Mouse (Mus musculus) stomach, embryonic 15.5 days (tissue): ENCODE results near the gene Rrnad1. TPM values are rescaled to one million over a fixed set of nuclear protein-coding genes. Genes with fewer than 3 reads are reported as not detected.
A peak's percentile ranks its signal among the peaks of the same experiment; 100 is the strongest.

Source experiments
- ATAC-seq: fragments of 200-750 bp; cut with Nextera tagmentation; 2 replicates; pipeline ENCODE4 v1.8.0; 2017; ENCODE audit warnings: low read depth, moderate number of reproducible peaks, moderate TSS enrichment; ENCODE audit not compliant: insufficient read depth, low FRiP score
- H3K27ac ChIP-seq: fragments of 300-500 bp; sonication (generic); 2 replicates; pipeline ENCODE4 v1.5.1; 2015; ENCODE audit warnings: mild to moderate bottlenecking, inconsistent platforms
- H3K27me3 ChIP-seq: fragments of 300-500 bp; sonication (generic); replicated peaks from 2 replicates; pipeline ENCODE4 v1.6.1; 2015; ENCODE audit warnings: inconsistent platforms
- H3K36me3 ChIP-seq: fragments of 300-500 bp; sonication (generic); 2 replicates; pipeline ENCODE4 v1.6.1; 2015; ENCODE audit warnings: inconsistent platforms
- H3K4me1 ChIP-seq: fragments of 300-500 bp; sonication (generic); 2 replicates; pipeline ENCODE4 v1.6.1; 2015; ENCODE audit warnings: inconsistent platforms
- H3K4me2 ChIP-seq: fragments of 300-500 bp; sonication (generic); 2 replicates; pipeline ENCODE4 v1.6.1; 2015; ENCODE audit warnings: mild to moderate bottlenecking, inconsistent platforms
- H3K4me3 ChIP-seq: fragments of 300-500 bp; sonication (generic); replicated peaks from 2 replicates; pipeline ENCODE4 v1.5.1; 2015; ENCODE audit warnings: inconsistent platforms
- H3K9ac ChIP-seq: fragments of 300-500 bp; sonication (generic); 2 replicates; pipeline ENCODE4 v1.6.1; 2015; ENCODE audit warnings: inconsistent platforms
- H3K9me3 ChIP-seq: fragments of 300-500 bp; sonication (generic); 2 replicates; pipeline ENCODE4 v1.6.1; 2016; ENCODE audit warnings: inconsistent platforms
- WGBS: fragments of 180-500 bp; shearing (Covaris S2); methylation state at CpG from one replicate; pipeline ENCODE4 v1.1.7; 2015; 5-methylcytosine and 5-hydroxymethylcytosine counted together
- polyA plus RNA-seq: library from polyadenylated mRNA; unstranded; fragments of >200 nt; fragmentation: Nextera tagmentation; extraction: Ambion mirVana; gene quantifications from 2 replicates; pipeline ENCODE4 v1.2.1, GENCODE M21; 2015

The Rrnad1 gene
- polyA plus RNA-seq, 1 experiment from 2014 or later = 16.2 TPM

- ATAC-seq = peak; percentile 97
- Histone ChIP-seq H3K9me3 (no peaks in the 10 kb centered on the region), H3K27me3 (no peaks in the 10 kb centered on the region), H3K4me1 (peaks cover 10% of the 10 kb centered on the region; the same call in 1 of the 2 replicates), H3K9ac (peak overlapping the region; percentile 39; the same call in 1 of the 2 replicates), H3K4me3 (peak overlapping the region; percentile 48), H3K4me2 (peak overlapping the region; percentile 87), H3K27ac (peak overlapping the region; percentile 96), H3K36me3 (no peaks in the 10 kb centered on the region)
- WGBS = under 1% methylated on average over 27 of the region's 27 CpGs
Observed at GRCm38 (mm10) chr3:87960586-87961191, 30.2 kb upstream of the Rrnad1 start.

GRCm38 (mm10) chr3:87960191-87960585, 29.7 kb upstream of the Rrnad1 start:
- Histone ChIP-seq H3K4me1 (peaks cover 10% of the 10 kb centered on the region; the same call in 1 of the 2 replicates), H3K9ac (0 out of 2 replicates have a peak overlapping the region, but pooled peaks have one; percentile 39), H3K4me3 (peak overlapping the region; percentile 48), H3K9me3 (no peaks in the 10 kb centered on the region), H3K36me3 (no peaks in the 10 kb centered on the region), H3K27ac (peak overlapping the region; percentile 96), H3K4me2 (peak overlapping the region; percentile 87), H3K27me3 (no peaks in the 10 kb centered on the region)
- WGBS = 6% methylated on average over 10 of the region's 10 CpGs
- ATAC-seq = no peak

- Histone ChIP-seq H3K4me3 (no peak overlapping the region), H3K27ac (no peak overlapping the region), H3K9ac (no peak overlapping the region), H3K4me1 (peaks cover 10% of the 10 kb centered on the region; the same call in 1 of the 2 replicates), H3K9me3 (no peaks in the 10 kb centered on the region), H3K36me3 (no peaks in the 10 kb centered on the region), H3K27me3 (no peaks in the 10 kb centered on the region), H3K4me2 (no peak overlapping the region)
- no peak for ATAC-seq
- WGBS = 56% methylated on average over 7 of the region's 7 CpGs
Observed at GRCm38 (mm10) chr3:87959371-87959770, 28.9 kb upstream of the Rrnad1 start.

GRCm38 (mm10) chr3:87958967-87959366, 28.4 kb upstream of the Rrnad1 start:
- no peak overlapping the region for H3K4me2 ChIP-seq
- H3K9me3 ChIP-seq = no peaks in the 10 kb centered on the region
- ATAC-seq = no peak
- no peak overlapping the region for H3K27ac ChIP-seq
- WGBS = 24% methylated on average over 1 of the region's 1 CpGs
- no peaks in the 10 kb centered on the region for H3K27me3 ChIP-seq
- H3K4me3 ChIP-seq = no peak overlapping the region
- peaks cover 10% of the 10 kb centered on the region; the same call in 1 of the 2 replicates for H3K4me1 ChIP-seq
- no peak overlapping the region for H3K9ac ChIP-seq
- H3K36me3 ChIP-seq = no peaks in the 10 kb centered on the region

GRCm38 (mm10) chr3:87958476-87958875, 28.0 kb upstream of the Rrnad1 start:
- Histone ChIP-seq H3K27ac (no peak overlapping the region), H3K4me1 (peaks cover 10% of the 10 kb centered on the region; the same call in 1 of the 2 replicates), H3K36me3 (no peaks in the 10 kb centered on the region), H3K9ac (no peak overlapping the region), H3K4me2 (no peak overlapping the region), H3K9me3 (no peaks in the 10 kb centered on the region), H3K27me3 (no peaks in the 10 kb centered on the region), H3K4me3 (no peak overlapping the region)
- WGBS = 21% methylated on average over 4 of the region's 4 CpGs
- no peak for ATAC-seq

- Histone ChIP-seq H3K27ac (no peak overlapping the region), H3K4me1 (peaks cover 10% of the 10 kb centered on the region; the same call in 1 of the 2 replicates), H3K4me3 (no peak overlapping the region), H3K9ac (no peak overlapping the region), H3K36me3 (no peaks in the 10 kb centered on the region), H3K9me3 (no peaks in the 10 kb centered on the region), H3K4me2 (no peak overlapping the region), H3K27me3 (no peaks in the 10 kb centered on the region)
- no peak for ATAC-seq
- WGBS = 22% methylated on average over 1 of the region's 1 CpGs
Observed at GRCm38 (mm10) chr3:87958056-87958455, 27.5 kb upstream of the Rrnad1 start.

- 5% methylated on average over 5 of the region's 5 CpGs for WGBS
Observed at GRCm38 (mm10) chr3:87952440-87952839, 21.9 kb upstream of the Rrnad1 start.

GRCm38 (mm10) chr3:87951946-87952345, 21.4 kb upstream of the Rrnad1 start:
- peaks cover 41% of the 10 kb centered on the region for H3K4me1 ChIP-seq
- no peaks in the 10 kb centered on the region for H3K9me3 ChIP-seq
- WGBS = 24% methylated on average over 12 of the region's 12 CpGs
- H3K36me3 ChIP-seq = no peaks in the 10 kb centered on the region
- peak overlapping the region; percentile 49 for H3K4me2 ChIP-seq
- no peak for ATAC-seq
- H3K4me3 ChIP-seq = peak overlapping the region; percentile 26
- no peak overlapping the region for H3K9ac ChIP-seq
- H3K27me3 ChIP-seq = peaks cover 20% of the 10 kb centered on the region
- H3K27ac ChIP-seq = 0 out of 2 replicates have a peak overlapping the region, but pooled peaks have one; percentile 44

More at GRCm38 (mm10) chr3:87952440-87952839, 21.9 kb upstream of the Rrnad1 start:
- Histone ChIP-seq H3K9me3 (no peaks in the 10 kb centered on the region), H3K27ac (0 out of 2 replicates have a peak overlapping the region, but pooled peaks have one; percentile 44), H3K4me1 (peaks cover 36% of the 10 kb centered on the region), H3K36me3 (no peaks in the 10 kb centered on the region), H3K9ac (no peak overlapping the region), H3K4me3 (peak overlapping the region; percentile 26), H3K4me2 (peak overlapping the region; percentile 49), H3K27me3 (peaks cover 17% of the 10 kb centered on the region)
- ATAC-seq = peak; percentile 78

- Histone ChIP-seq H3K4me1 (peaks cover 49% of the 10 kb centered on the region), H3K4me3 (0 out of 2 replicates have a peak overlapping the region, but pooled peaks have one; percentile 1), H3K36me3 (no peaks in the 10 kb centered on the region), H3K27me3 (peaks cover 23% of the 10 kb centered on the region), H3K9ac (no peak overlapping the region), H3K4me2 (peak overlapping the region; percentile 21), H3K27ac (no peak overlapping the region), H3K9me3 (no peaks in the 10 kb centered on the region)
- no peak for ATAC-seq
- 22% methylated on average over 13 of the region's 13 CpGs for WGBS
Observed at GRCm38 (mm10) chr3:87949955-87950515, 19.5 kb upstream of the Rrnad1 start.

GRCm38 (mm10) chr3:87949266-87949954, 18.9 kb upstream of the Rrnad1 start:
- H3K4me3 ChIP-seq = peak overlapping the region; percentile 29
- no peak overlapping the region for H3K27ac ChIP-seq
- peaks cover 50% of the 10 kb centered on the region for H3K4me1 ChIP-seq
- peaks cover 23% of the 10 kb centered on the region for H3K27me3 ChIP-seq
- H3K9ac ChIP-seq = no peak overlapping the region
- H3K9me3 ChIP-seq = no peaks in the 10 kb centered on the region
- peak overlapping the region; percentile 63 for H3K4me2 ChIP-seq
- no peak for ATAC-seq
- 21% methylated on average over 16 of the region's 16 CpGs for WGBS
- H3K36me3 ChIP-seq = no peaks in the 10 kb centered on the region

- peaks cover 23% of the 10 kb centered on the region for H3K27me3 ChIP-seq
- no peak within 1 kb of the TSS for H3K27ac ChIP-seq
- H3K9ac ChIP-seq = no peak within 1 kb of the TSS
- H3K4me2 ChIP-seq = peak within 1 kb of the TSS; percentile 63
- H3K4me3 ChIP-seq = peak within 1 kb of the TSS; percentile 29
- no peaks in the 10 kb centered on the region for H3K36me3 ChIP-seq
- H3K4me1 ChIP-seq = peaks cover 50% of the 10 kb centered on the region
- WGBS = 6% methylated on average over 35 of the region's 35 CpGs
- ATAC-seq = no peak
- no peaks in the 10 kb centered on the region for H3K9me3 ChIP-seq
Observed at GRCm38 (mm10) chr3:87948378-87949265, 18.1 kb upstream of the Rrnad1 start, which contains the start of gene Crabp2. TSS of gene Crabp2 (plus strand) at chr3:87948666.
